Mouse (Mus musculus): ENCODE results near the gene Apol8.

Gene Apol8

DNA sequence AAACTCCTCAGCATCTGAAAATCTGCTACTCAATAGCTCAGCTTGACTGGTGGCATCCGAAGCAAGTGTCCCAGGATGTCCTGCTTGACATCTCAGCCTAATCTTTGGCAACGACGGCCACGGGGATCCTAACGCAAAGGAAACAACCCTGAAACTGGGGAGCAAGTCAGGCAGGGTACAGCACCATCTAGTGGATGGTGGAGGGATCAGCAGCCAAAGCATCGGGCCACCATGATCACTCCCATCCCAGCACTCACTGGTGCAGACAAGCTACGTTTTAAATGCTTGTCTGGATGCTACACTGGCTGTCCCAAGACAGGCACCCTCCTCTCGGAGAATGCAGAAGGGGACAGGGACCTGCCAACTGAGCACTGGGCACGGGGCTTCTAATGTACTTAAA, at the start of gene Apol8:
Gene Apol8 (minus strand): TSS at position 156 of the 400 bp plus-strand sequence.
- WGBS: 6% methylated on average over 9 of the region's 9 CpGs

DNA sequence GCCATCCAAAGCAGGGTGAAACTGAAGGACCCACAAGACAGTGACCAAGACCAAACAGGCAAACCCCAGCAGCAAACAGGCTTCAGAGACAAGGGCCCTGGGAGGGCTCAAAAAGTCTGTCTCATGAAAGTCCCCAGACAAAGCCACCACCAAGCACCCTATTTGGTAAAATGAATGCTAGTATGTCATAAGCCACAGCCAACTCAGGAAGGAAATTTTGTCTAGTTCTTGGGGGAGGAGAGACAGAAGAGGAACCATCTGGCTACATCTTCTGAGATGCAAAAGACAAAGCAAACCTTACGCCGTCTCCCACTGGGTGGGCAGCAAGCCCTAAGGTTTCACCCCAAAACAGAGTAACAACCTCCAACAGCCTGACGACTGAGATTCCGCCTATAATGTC, 48.9 kb upstream of the Apol8 start:
- WGBS: 49% methylated on average over 4 of the region's 4 CpGs

DNA sequence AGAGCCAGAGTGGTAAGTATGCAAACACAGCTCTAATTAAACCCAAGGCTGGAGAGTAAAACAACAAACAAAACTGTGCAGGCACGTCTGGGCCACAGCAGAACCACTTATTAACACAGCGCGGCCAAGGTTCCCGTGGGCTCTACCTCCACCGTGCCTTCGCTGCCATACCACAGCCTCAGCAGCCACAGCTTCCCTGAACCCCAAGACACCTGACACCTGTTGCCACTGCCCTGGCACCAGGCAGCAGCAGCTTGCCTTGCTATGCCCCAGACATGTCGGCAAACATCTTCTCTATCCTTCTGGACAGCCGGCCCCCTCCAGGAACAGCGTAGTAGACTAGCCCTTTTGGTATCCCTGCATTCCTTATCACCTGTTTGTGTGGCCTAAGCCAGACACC, 48.1 kb upstream of the Apol8 start:
- 69% methylated on average over 9 of the region's 9 CpGs for WGBS

DNA sequence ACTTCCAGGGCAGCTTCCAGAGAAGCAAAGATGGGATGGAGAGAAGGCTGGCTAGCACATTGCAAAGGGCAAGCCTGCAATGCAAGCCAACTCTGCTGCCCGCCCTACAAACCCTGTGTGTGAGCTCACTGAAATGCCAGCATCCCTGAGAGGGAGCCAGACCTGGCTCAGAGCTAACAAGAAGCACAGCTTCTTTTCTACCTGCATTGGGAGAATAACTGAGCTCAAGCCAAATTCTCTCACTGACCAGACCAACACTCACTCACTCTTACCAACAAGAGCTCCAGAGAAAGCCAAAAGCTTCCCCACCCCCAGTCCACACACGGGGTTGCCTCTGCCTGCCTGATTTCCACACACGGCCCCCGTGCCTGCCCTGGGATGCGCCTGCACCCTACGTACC, 47.7 kb upstream of the Apol8 start:
- 71% methylated on average over 6 of the region's 6 CpGs for WGBS

DNA sequence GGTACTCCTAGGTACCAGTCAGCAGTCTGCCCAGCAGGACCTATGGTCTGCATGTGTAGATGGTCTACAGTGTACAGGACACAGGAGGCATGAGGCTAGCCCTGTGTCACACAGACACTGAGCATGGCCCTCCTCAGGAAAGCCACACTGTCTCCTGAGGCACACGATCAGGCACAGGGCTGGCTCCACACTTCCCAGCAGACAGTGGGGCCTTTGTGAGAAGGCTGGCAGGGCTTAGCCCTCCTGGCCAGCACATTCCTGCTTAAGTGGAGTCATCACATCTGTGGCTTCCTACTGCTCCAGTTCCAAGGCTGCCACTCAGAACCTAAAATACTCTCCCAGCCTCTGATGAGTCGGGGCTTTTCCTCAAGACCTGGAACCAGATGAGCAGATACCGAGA, 46.9 kb upstream of the Apol8 start:
- WGBS: 32% methylated on average over 3 of the region's 3 CpGs

DNA sequence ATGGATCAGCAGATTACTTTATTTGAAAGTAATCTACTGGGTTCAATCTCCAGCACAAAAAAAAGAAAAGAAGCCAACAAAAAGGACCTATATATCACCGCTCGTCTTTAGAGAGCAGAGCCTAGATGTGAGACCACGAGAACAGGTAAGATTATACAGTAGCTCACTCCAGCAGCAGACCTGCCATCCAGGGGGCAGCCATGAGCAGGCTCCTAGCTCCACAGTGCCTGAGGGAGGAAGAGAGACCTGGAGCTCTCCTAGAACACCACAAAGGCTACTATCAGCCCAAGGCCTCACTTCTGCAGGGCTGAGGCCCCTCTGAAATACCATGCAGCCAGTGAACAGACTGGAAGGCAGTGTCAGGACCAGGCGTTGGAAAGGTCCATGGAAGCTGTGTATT, 46.2 kb upstream of the Apol8 start:
- WGBS: 91% methylated on average over 4 of the region's 4 CpGs

DNA sequence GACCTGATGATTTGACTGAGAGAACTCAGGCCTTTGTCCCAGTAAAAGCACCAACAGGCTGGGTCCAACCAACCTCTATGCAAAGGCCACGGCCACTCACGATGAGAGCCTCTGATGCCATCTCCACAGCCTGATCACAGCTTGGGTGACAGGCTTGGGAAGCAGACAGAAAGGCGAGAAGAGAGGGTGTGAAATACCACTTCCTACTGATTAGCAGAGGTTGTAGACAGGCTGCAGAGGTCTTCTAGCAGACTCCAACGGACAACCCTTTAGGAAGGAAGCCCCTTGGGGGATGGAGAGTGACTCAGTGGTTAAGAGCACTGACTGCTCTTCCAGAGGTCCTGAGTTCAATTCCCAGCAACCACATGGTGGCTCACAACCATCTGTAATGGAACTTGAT, 44.4 kb upstream of the Apol8 start:
- WGBS: 69% methylated on average over 4 of the region's 4 CpGs

DNA sequence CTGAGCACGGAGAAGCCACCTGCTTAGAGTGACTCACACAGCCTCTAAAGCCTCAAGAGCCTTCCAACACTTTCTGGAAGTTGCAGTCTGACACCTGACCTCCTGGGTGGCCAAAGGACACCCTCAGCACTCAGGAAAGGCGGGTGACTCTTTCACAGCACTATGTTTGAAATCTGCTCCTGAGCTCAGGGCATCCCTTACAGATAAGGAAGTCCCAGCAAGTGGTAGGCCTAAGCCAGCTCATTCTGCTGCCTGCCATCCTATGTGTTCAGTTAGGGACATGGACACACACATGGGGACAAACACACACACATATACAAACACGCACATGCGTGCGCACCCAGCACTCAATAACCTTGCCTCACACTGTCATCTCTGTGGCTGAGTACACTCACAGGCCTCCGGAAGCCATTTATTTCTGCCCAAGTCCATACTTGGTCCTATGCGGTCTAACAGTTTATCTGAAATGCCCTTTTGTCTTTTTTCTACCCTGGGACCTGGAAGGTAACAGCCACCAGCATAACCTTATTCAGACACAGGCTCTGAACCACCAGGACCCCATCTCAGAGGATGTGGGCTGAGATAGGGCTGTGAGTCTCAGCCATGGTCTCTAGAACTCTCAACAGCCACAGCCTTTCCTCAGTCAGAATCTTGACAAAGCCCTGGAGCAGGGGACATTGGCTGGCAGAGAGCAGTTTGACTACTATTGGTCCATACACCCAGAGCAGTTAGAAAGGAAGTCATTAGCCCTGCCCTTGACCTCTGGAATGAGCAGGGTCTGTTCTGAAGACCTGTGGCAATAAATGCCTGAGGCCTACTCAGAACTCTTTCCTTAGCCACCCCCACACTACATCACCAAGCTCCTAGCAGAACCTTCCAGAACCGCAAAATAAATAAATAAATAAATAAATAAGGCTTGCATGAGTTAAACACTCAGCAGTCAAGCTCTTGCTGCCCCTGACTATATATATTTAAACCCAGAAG, 43.0 kb upstream of the Apol8 start:
- 84% methylated on average over 8 of the region's 8 CpGs for WGBS

DNA sequence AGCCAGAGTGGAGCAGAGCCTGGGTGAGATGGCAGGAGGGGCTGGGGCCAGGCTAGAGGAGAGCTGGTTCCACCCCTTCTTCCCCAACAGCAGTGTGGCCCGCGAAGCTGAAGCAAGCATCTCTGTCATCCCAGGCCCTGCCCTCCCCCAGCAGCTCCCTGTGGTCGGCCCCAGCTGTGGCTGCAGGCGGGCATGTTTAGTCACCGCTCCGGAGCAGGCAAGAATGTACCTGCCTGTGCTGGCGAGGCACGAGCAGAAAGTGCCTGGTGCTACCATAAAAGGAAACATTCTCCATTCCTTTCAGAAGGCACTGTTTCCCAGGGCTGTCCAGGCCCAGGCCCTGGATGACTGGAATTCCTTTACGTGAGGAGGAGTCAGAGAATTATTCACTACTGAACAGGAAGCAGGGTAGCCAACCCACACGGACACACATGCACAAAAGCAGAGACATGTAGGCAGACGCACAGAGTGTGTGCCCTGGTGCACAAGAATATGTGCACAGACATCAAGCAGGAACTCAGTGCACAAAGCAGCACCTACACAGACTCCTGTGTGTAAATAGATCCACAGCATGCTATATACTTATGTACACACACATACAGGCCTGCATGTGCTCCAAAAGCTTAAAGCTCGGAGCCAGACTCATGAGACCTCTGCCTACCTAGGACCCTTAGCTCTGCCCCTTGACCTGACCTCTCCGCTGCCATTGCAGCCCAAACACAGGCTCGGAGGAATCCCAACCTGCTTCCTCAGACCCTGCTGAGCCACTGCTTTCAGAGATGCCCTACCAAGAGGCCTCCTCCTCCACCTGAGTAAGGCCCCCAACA, 42.1 kb upstream of the Apol8 start:
- WGBS: 24% methylated on average over 14 of the region's 14 CpGs

DNA sequence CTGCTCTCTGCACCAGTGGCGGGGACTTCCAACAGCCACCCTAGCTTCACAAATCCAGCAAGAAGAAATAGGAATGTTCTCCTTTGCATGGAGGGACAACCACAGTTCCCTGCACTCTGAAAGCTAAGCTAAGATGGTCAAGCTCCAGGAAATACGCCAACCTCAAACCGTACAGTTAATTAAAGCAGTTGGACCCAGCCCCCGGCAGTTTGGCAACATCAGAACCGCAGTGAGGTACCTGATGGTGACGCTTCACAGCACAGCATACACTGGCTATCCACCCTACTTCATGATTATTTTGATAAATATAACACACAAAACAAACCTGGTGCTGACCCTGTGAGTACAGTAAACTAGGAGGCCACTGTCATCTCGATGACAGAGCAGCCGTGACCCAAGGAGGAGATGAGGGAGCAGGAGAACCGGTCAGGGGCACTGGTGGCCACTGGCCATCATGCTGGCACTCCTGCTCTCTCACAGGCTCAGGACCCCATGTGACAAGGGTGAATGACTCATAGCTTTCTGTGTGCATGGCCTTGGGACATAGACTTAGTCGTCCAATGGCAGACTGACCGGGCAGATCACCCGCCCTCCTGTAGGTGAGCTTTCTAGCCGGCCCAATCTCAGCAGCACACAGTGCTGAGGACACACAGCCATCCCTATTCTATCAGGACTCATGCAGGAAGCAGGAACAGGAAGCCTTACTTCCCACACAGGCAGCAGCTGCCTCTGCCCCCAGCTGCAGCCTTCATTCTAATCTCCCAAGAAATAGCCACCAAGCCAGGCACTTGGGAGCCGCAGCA, 41.0 kb upstream of the Apol8 start:
- WGBS: 58% methylated on average over 14 of the region's 14 CpGs

DNA sequence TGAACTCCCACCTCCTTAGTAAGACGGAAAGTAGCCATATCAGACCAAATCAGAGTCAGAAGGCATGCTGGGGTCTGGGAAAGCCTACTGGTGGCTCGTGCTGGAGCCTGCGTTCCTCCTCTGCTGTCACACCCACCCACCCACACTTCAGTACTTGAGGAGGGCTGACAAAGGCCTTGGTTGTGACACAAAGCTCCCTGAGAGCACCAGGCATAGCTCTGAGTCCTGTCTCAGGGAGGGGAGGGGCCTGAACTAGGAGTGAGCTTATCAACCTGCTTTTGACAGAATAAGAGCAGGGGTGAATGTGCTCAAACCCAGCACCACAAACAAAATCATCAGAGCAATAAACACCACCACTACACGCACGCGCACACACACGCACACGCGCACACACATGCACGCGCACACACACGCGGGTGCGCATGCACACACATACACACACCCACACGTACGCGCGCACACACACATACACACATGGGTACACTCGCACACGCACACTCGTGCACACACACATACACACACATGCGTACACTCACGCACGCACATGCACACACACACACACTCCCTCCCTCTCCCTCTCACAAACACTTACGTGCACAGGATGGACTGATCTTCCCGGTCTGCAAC, 39.7 kb upstream of the Apol8 start:
- WGBS: 92% methylated on average over 26 of the region's 26 CpGs

DNA sequence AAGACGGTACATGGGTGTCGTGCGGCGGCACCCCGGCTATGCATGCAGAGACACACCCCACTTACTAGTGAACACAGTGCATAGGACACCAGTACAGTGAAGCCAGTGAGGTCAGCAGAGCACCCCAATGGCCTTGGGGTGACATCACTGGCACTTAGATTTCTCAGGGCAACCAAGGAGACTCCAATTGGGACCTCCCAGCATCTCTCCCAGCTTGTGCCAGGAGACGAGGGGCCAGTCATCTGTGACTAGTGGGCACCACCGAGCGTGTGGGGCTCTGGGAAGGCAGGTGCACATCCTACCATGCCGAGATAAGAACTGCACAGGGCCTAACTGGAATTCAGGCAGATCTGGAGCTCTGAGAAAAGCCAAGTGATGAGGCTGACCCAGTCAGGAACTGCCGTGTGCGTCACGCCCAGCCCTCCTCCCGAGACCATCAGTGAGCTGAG, 38.1 kb upstream of the Apol8 start:
- WGBS: 89% methylated on average over 13 of the region's 13 CpGs

DNA sequence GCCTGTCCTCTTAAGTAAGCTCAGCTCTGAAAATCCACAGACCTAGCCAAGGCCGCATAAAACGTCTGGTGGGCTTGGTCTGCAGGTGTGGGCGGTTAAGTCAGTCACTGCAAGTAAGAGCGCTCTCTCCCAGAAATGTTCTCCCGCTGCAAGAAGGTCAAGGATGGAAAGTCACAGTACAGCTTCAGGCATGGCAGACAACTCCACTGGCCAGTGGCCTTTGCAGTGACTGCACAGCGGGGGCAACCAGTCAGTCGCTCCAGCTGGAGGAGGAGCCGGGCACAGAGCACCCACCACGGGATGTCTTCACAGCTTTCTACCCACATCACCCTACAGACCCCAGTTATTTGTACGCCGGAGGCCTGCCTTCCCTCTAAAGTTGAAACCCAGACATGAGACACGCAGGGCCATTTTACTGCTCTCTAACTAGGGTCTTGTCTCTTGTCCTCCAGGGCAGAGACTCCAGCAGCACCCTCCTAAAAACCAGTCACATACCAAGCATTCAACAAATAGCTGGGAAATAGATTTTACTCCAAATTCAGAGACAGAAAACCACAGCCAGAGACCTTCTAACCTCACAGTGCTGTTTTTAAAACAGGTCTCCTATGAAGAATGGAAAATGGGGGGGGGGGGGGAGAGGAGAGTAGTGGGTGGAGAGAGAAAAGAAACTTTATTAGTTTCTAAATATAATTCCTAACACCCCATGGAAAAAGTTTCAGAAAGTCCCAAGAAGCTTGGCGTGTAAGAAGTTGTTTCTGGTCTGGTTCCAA, 37.5 kb upstream of the Apol8 start:
- WGBS: 76% methylated on average over 13 of the region's 13 CpGs

DNA sequence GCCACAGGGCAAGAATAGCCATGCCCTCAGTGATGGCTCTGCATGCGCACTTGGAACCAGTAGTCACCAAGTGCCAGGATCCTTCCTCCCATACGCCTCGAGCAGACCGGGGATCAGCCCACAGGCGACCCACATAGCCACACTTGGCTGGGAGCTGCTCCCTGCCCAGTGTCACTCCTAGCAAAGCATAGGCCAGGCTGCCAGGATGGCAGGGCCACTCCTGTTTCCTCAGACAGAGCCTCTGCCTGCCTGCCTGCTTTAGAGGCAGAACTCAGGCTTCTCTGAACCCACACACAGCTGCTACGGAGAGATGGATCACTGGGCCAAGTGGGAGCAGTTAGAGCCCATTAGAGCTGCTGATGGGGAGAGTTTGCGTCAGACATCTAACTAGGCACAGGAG, 36.8 kb upstream of the Apol8 start:
- WGBS: 48% methylated on average over 7 of the region's 7 CpGs

DNA sequence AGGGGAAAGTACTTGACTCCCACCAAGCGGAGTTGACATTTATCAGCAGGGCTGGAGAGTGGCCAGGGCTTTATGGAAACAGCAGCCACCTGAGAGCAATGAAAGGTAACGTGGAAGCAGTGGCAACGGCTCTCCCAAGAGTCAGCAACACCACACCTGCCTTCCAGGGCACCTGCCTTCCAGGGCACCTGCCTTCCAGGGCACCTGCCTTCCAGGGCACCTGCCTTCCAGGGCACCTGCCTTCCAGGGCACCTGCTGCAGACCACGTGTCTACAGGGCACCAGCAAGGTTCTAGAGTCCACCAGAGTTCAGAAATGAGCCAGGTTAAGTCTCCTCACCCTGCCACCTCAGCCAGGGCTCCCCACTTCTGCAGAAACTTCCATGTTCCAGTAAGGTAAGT, 36.3 kb upstream of the Apol8 start:
- WGBS: 91% methylated on average over 4 of the region's 4 CpGs

DNA sequence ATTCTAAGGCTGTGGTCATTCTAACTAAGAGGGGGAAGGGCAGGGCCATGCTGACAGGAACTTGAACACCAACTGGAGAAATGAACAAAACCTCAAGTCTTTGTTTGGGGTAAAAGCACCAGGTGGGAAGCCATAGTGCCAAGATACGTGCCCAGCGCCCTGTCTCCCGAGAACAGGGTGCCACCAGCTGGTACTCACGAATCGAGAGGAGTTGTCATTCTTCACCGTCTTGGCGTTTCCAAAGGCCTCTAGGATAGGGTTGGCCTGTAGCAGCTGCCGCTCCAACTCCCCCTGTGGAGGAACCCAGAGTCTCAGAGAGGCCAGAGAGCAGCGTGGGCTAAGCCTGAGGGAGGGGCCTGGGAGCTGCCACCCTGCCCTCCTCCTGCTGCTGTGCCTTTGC, 35.3 kb upstream of the Apol8 start:
- 74% methylated on average over 9 of the region's 9 CpGs for WGBS

DNA sequence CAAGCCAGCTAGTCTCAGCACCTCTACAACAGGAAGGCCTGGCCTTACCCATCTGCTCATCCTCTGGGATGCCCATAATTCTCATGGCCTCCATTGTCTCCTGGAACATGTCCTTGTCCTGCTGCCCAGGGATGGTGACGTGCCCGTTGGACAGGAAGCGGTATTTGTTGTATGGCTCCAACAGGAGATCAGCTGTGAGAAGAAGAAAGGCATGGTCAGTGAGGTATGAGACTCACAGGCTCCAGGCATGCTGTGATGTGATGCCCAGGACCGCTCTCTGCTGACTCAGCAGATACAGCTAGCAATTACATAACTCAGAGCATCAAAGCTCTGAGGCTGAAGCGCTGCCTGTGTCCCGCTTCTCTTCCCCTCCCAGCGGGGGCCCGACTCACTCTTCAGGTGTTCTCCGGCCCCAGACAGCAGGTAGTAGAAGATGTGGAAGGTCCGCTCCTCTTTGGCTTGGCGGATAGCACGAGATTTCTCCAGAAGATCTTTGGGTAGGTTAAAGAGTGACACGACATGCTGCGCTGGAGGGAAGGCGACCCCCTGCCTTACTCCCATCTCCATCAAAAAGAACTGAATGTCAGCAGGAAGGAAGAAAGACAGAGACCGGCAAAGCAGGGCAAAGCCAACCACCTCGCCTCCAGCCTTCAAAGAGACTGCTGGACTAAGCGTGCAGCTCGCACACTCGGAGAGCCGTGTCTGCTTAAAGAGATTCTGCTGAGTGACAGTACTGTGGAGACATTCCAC, 34.0 kb upstream of the Apol8 start:
- WGBS: 86% methylated on average over 21 of the region's 21 CpGs

DNA sequence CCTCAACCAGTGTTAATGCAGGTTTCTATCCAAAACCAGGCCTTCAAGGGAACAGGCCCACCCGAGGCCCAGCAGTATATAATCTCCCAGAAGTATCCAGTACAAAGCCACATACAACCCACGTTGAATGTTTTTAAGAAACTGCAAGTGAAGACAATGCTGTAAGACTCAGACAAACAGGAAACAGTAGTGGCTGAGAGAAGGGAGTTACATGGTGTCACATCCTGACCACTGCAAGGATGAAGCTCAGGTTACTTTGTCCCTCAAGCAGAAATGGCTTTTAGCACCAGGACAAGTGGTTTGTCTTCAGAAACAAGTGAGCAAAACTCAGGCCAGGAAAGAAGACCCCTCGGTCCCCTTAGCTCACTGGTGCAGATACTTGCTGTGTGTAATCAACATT, 32.4 kb upstream of the Apol8 start:
- 73% methylated on average over 3 of the region's 3 CpGs for WGBS

DNA sequence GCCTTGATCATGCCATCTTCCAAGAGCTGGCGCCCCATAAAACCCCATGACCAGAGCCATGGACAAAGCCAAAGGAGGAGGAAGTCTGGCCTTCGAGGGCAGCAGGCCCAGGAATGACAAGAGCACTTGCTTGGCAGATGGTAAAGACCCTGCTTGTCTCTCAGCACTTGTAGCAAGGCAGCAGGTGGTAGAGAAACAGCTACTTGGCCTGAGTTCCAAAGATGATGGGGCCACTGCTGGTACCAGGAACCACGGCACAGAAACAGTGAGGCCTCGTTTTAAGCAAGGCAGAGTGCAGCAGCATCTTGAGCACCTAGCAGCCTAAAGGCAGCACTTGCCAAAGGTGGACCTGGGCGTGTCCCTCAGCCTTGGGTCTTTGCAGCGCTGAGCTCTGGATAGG, 31.6 kb upstream of the Apol8 start:
- WGBS: 57% methylated on average over 6 of the region's 6 CpGs

DNA sequence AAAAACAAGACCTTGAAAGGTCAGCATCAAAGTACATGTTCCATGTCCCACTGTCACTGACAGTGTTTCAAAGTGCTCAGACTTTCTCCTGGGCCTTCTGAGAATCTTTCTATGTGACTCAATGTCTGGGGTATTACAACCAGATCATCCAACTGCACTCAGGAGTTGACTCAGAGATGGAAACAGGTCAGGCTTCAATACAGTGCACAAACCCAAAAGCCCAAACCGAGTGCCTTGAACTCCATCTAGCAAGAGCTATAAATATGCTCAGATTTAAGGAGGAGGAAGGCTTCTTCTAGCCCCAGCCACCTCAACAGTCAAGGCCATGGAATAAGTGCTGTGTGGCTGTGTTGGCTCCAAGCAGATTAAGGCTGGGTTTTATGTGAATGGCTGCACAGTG, 29.0 kb upstream of the Apol8 start:
- WGBS: 59% methylated on average over 1 of the region's 1 CpGs
